Mouse (Mus musculus): ENCODE measurements around the gene Mef2a. TPM values are rescaled to one million over a fixed set of nuclear protein-coding genes. Genes with fewer than 3 reads are reported as not detected.

Gene Mef2a
- polyA plus RNA-seq, 1 experiment, result 59.1 TPM

- DNase-seq, result no peak
- Histone ChIP-seq H3K27ac (ENCODE audit: insufficient read depth, low read length) (no peak overlapping the region), H3K4me1 (ENCODE audit: control insufficient read depth, insufficient read depth, low read length) (no peaks in the 10 kb centered on the region), H3K4me3 (replicated peaks; ENCODE audit: insufficient read depth, low read depth, low read length) (no peak overlapping the region), H3K27me3 (ENCODE audit: control insufficient read depth, insufficient read depth, low read length) (no peaks in the 10 kb centered on the region)
- TF ChIP-seq CTCF (IDR thresholded peaks at IDR 0.05; ENCODE audit: borderline replicate concordance, insufficient read depth, low read depth, low read length) (no peak), POLR2A (IDR thresholded peaks at IDR 0.05; ENCODE audit: borderline replicate concordance, insufficient read depth, low read length) (no peak)
- 88% methylated on average over 9 of the region's 9 CpGs for WGBS
Observed at GRCm38 (mm10) chr7:67205734-67206425, 166.8 kb downstream of the Mef2a start.

- Histone ChIP-seq H3K27ac (ENCODE audit: insufficient read depth, low read length) (no peak overlapping the region), H3K4me1 (ENCODE audit: control insufficient read depth, insufficient read depth, low read length) (no peaks in the 10 kb centered on the region), H3K4me3 (replicated peaks; ENCODE audit: insufficient read depth, low read depth, low read length) (no peak overlapping the region), H3K27me3 (ENCODE audit: control insufficient read depth, insufficient read depth, low read length) (no peaks in the 10 kb centered on the region)
- DNase-seq, result no peak
- TF ChIP-seq POLR2A (IDR thresholded peaks at IDR 0.05; ENCODE audit: borderline replicate concordance, insufficient read depth, low read length) (no peak), CTCF (IDR thresholded peaks at IDR 0.05; ENCODE audit: borderline replicate concordance, insufficient read depth, low read depth, low read length) (no peak)
- WGBS, result 77% methylated on average over 3 of the region's 3 CpGs
Observed at GRCm38 (mm10) chr7:67203625-67204024, 169.0 kb downstream of the Mef2a start.

GRCm38 (mm10) chr7:67199412-67199811 lies 173.2 kb downstream of the Mef2a start:
- 21% methylated on average over 10 of the region's 10 CpGs for WGBS
- no peak for TF ChIP-seq POLR2A (IDR thresholded peaks at IDR 0.05; ENCODE audit: borderline replicate concordance, insufficient read depth, low read length)
- peak; percentile 94 for TF ChIP-seq CTCF (IDR thresholded peaks at IDR 0.05; ENCODE audit: borderline replicate concordance, insufficient read depth, low read depth, low read length)
- H3K4me1 ChIP-seq (ENCODE audit: control insufficient read depth, insufficient read depth, low read length), result no peaks in the 10 kb centered on the region
- H3K27me3 ChIP-seq (ENCODE audit: control insufficient read depth, insufficient read depth, low read length), result no peaks in the 10 kb centered on the region
- H3K27ac ChIP-seq (ENCODE audit: insufficient read depth, low read length), result no peak overlapping the region
- peak; percentile 66 to 75 for DNase-seq
- no peak overlapping the region for H3K4me3 ChIP-seq (replicated peaks; ENCODE audit: insufficient read depth, low read depth, low read length)

GRCm38 (mm10) chr7:67183786-67184185 lies 188.9 kb downstream of the Mef2a start:
- Histone ChIP-seq H3K4me1 (ENCODE audit: control insufficient read depth, insufficient read depth, low read length) (no peaks in the 10 kb centered on the region), H3K27ac (ENCODE audit: insufficient read depth, low read length) (no peak overlapping the region), H3K27me3 (ENCODE audit: control insufficient read depth, insufficient read depth, low read length) (no peaks in the 10 kb centered on the region), H3K4me3 (replicated peaks; ENCODE audit: insufficient read depth, low read depth, low read length) (no peak overlapping the region)
- no peak for TF ChIP-seq POLR2A (IDR thresholded peaks at IDR 0.05; ENCODE audit: borderline replicate concordance, insufficient read depth, low read length)
- no peak for TF ChIP-seq CTCF (IDR thresholded peaks at IDR 0.05; ENCODE audit: borderline replicate concordance, insufficient read depth, low read depth, low read length)
- 22% methylated on average over 4 of the region's 4 CpGs for WGBS
- no peak for DNase-seq

Other genes starting within 250 kb of the Mef2a start
- gene Lysmd4, start 150.3 kb downstream of the Mef2a start, polyA plus RNA-seq (2012; rRNA removed), result 43.8 and 46.8 TPM in 2 replicates